Comparison of ENCODE assay signal across 8 mouse cellular contexts in the genomic region with DNA sequence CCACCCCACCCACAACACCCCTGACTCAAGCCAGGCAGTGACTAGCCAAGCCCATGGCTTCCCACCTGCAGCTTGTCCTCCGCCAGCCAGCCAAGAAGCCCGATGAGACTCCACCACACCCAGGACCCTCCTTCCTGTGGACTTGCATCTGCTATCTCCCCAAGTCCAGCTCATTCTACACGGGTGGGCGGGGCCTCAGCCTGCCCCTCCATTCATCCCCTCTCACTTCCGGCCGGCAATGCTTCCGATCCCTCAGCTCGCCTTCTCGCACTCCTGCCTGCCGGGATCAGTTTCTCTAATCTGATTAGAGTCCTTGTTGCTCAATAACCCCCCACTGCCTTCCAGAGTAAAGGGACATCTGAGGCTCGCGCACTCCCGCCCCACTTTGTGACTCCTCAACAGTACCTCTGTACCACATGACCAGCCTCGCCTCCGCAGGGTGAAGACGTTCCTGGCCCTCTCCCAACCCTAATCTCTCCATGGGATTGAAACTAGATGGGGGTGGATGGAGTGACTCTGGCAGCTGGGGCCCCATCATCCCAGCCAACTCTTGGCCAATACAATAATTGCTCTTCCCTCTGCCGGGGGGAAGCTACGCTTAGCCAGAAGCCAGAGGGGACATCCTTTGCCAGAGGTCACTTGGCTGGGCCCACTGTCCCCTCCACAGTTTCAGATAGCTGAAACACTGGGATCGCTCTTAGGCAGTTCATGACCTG. TPM values are rescaled to one million over a fixed set of nuclear protein-coding genes. Genes with fewer than 3 reads are reported as not detected.
DNase-seq lines count a peak whose midpoint lies in the region; ATAC-seq lines count a peak whose summit lies in the region.

No protein-coding gene starts in this region.

- H3K4me2 ChIP-seq in midbrain, embryonic 13.5 days (replicated peaks), result peak overlapping the region; percentile 45

- 10% methylated on average over 19 of the region's 19 CpGs for WGBS in midbrain, embryonic 13.5 days

- H3K4me1 ChIP-seq in midbrain, embryonic 13.5 days (replicated peaks), result peaks cover 61% of the 10 kb centered on the region

- no peak overlapping the region for H3K27ac ChIP-seq in midbrain, embryonic 13.5 days

- H3K36me3 ChIP-seq in midbrain, embryonic 13.5 days, result no peaks in the 10 kb centered on the region

- ATAC-seq in midbrain, embryonic 13.5 days, result no peak
- ATAC-seq in cerebellum, adult (ENCODE audit: insufficient number of reproducible peaks, low FRiP score, low TSS enrichment), result no peak

- H3K9me3 ChIP-seq in midbrain, embryonic 13.5 days, result no peaks in the 10 kb centered on the region

- H3K27me3 ChIP-seq in midbrain, embryonic 13.5 days, result peaks cover 45% of the 10 kb centered on the region

- DNase-seq in ovary, postnatal 36 days (ENCODE audit: low spot score), result peak; percentile 41
- no peak for DNase-seq in ovary, adult 18-20 months (ENCODE audit: low spot score)
- peak; percentile 70 for DNase-seq in gonadal fat pad, adult 2 months (ENCODE audit: low read depth)
- DNase-seq in kidney, postnatal 10 days, result peak; percentile 56
- no peak for DNase-seq in right cerebral cortex, postnatal 14 days
- DNase-seq in spleen, postnatal 10 days (ENCODE audit: low spot score in 2 of 2), result no peak

- peak overlapping the region; percentile 22 for H3K4me3 ChIP-seq in midbrain, embryonic 13.5 days (replicated peaks)

- no peak overlapping the region for H3K9ac ChIP-seq in midbrain, embryonic 13.5 days (replicated peaks)

RNA-seq across cellular contexts. Expression of a gene that starts 4.1 kb away (rescaled TPM):
- polyA plus RNA-seq in gonadal fat pad, adult 2 months (2012; rRNA removed), result 2.8 and 4.2 TPM in 2 replicates
- 17.1 and 17.9 TPM in 2 replicates for polyA plus RNA-seq in midbrain, embryonic 13.5 days (2015; fragmentation: Nextera tagmentation; extraction: Ambion mirVana)

RNA-seq across cellular contexts. Expression of a gene that starts 10.9 kb away (rescaled TPM):
- polyA plus RNA-seq in gonadal fat pad, adult 2 months (2012; rRNA removed), result 1.5 and 2.1 TPM in 2 replicates
- polyA plus RNA-seq in midbrain, embryonic 13.5 days (2015; fragmentation: Nextera tagmentation; extraction: Ambion mirVana), result 1.9 and 2.0 TPM in 2 replicates

RNA-seq across cellular contexts. Expression of a gene that starts 20.5 kb away (rescaled TPM):
- polyA plus RNA-seq in gonadal fat pad, adult 2 months (2012; rRNA removed), result 1.8 and 3.1 TPM in 2 replicates
- polyA plus RNA-seq in midbrain, embryonic 13.5 days (2015; fragmentation: Nextera tagmentation; extraction: Ambion mirVana), result not detected in 2 replicates

Comparison
In these comparisons a context has a peak if more than half of its experiments do, and no peak if none do; other contexts are left out.
1. DNase-seq: peak in ovary, postnatal 36 days (single experiment), gonadal fat pad, adult 2 months (single experiment) and kidney, postnatal 10 days (single experiment); none in ovary, adult 18-20 months (single experiment), right cerebral cortex, postnatal 14 days (single experiment) and spleen, postnatal 10 days (0 of 2).